Mouse (Mus musculus) kidney, adult 18-20 months (tissue): ENCODE data around the gene Epb41l5.

Experiments used
- DNase-seq: peaks from one replicate; pipeline ENCODE4 v3.0.0; 2021

The Epb41l5 gene

GRCm38 (mm10) chr1:119590041-119590440 lies 58.8 kb downstream of the Epb41l5 start:
- DNase-seq: peak; percentile 62

GRCm38 (mm10) chr1:119584974-119585373 lies 63.8 kb downstream of the Epb41l5 start:
- no peak for DNase-seq

GRCm38 (mm10) chr1:119570134-119570533 lies 78.7 kb downstream of the Epb41l5 start:
- DNase-seq: no peak

GRCm38 (mm10) chr1:119565531-119565930 lies 83.3 kb downstream of the Epb41l5 start:
- peak; percentile 35 for DNase-seq

GRCm38 (mm10) chr1:119557641-119558395 lies 91.0 kb downstream of the Epb41l5 start:
- no peak for DNase-seq

GRCm38 (mm10) chr1:119555651-119556050 lies 93.1 kb downstream of the Epb41l5 start:
- DNase-seq: no peak

GRCm38 (mm10) chr1:119551651-119552050 lies 97.1 kb downstream of the Epb41l5 start:
- DNase-seq: no peak

- DNase-seq: no peak
These were observed 98.7 kb downstream of the Epb41l5 start for GRCm38 (mm10) chr1:119550064-119550463.

- DNase-seq: no peak
These were observed 99.5 kb downstream of the Epb41l5 start for GRCm38 (mm10) chr1:119549327-119549689.

GRCm38 (mm10) chr1:119548668-119549326 lies 100.0 kb downstream of the Epb41l5 start:
- peak; percentile 84 for DNase-seq

- no peak for DNase-seq
These were observed 102.3 kb downstream of the Epb41l5 start for GRCm38 (mm10) chr1:119546490-119546889.

GRCm38 (mm10) chr1:119545671-119546070 lies 103.1 kb downstream of the Epb41l5 start:
- no peak for DNase-seq

GRCm38 (mm10) chr1:119545164-119545563 lies 103.6 kb downstream of the Epb41l5 start:
- DNase-seq: no peak

GRCm38 (mm10) chr1:119544611-119545155 lies 104.1 kb downstream of the Epb41l5 start:
- DNase-seq: no peak

GRCm38 (mm10) chr1:119543316-119543715 lies 105.5 kb downstream of the Epb41l5 start:
- DNase-seq: no peak

GRCm38 (mm10) chr1:119541570-119541969 lies 107.2 kb downstream of the Epb41l5 start:
- DNase-seq: no peak

- DNase-seq: peak; percentile 72
These were observed 107.8 kb downstream of the Epb41l5 start for GRCm38 (mm10) chr1:119540836-119541557.

GRCm38 (mm10) chr1:119539252-119539651 lies 109.5 kb downstream of the Epb41l5 start:
- no peak for DNase-seq

- DNase-seq: no peak
These were observed 111.1 kb downstream of the Epb41l5 start for GRCm38 (mm10) chr1:119537651-119538050.

- no peak for DNase-seq
These were observed 112.7 kb downstream of the Epb41l5 start for GRCm38 (mm10) chr1:119536122-119536521.

- no peak for DNase-seq
These were observed 114.5 kb downstream of the Epb41l5 start for GRCm38 (mm10) chr1:119534341-119534740.

- DNase-seq: no peak
These were observed 115.6 kb downstream of the Epb41l5 start for GRCm38 (mm10) chr1:119533093-119533805.

GRCm38 (mm10) chr1:119532165-119532564 lies 116.6 kb downstream of the Epb41l5 start:
- no peak for DNase-seq
